Mouse (Mus musculus) olfactory bulb, adult 2 months (tissue): ENCODE results near the gene Pram1. TPM values are rescaled to one million over a fixed set of nuclear protein-coding genes. Genes with fewer than 3 reads are reported as not detected.

Experiments
- H3K27ac ChIP-seq: fragments of 200-500 bp; 2 replicates; pipeline ENCODE4 v1.5.1; 2012; ENCODE audit warnings: low read depth, low read length; ENCODE audit not compliant: insufficient read depth
- H3K4me1 ChIP-seq: fragments of 200-500 bp; 2 replicates; pipeline ENCODE4 v1.6.1; 2012; ENCODE audit warnings: low read length; ENCODE audit not compliant: control insufficient read depth, insufficient read depth
- H3K4me3 ChIP-seq: fragments of 200-500 bp; 2 replicates; pipeline ENCODE4 v1.5.1; 2012; ENCODE audit warnings: mild to moderate bottlenecking, low read depth, low read length, moderate library complexity; ENCODE audit not compliant: insufficient read depth
- CTCF ChIP-seq: fragments of 200-500 bp; IDR thresholded peaks from 2 replicates; pipeline ENCODE4 v1.5.1; 2012; ENCODE audit warnings: low read depth, mild to moderate bottlenecking, low read length, moderate library complexity; ENCODE audit not compliant: insufficient read depth
- POLR2A ChIP-seq: fragments of 200-500 bp; IDR thresholded peaks from 2 replicates; pipeline ENCODE4 v1.6.1; 2012; ENCODE audit warnings: mild to moderate bottlenecking, low read depth, low read length, moderate library complexity; ENCODE audit not compliant: insufficient read depth
- WGBS: fragments of 180-500 bp; shearing (Covaris S2); methylation state at CpG from one replicate; pipeline ENCODE4 v1.1.7; 2018; 5-methylcytosine and 5-hydroxymethylcytosine counted together
- polyA plus RNA-seq: library from polyadenylated mRNA; stranded (reverse); fragments of >200 nt; gene quantifications from 2 replicates; pipeline ENCODE4 v1.2.4, GENCODE M21; 2012; ENCODE audit warnings: low replicate concordance; ENCODE audit not compliant: missing spikeins, insufficient read depth, insufficient read length

Pram1 gene
- polyA plus RNA-seq, 1 experiment = not detected

DNA sequence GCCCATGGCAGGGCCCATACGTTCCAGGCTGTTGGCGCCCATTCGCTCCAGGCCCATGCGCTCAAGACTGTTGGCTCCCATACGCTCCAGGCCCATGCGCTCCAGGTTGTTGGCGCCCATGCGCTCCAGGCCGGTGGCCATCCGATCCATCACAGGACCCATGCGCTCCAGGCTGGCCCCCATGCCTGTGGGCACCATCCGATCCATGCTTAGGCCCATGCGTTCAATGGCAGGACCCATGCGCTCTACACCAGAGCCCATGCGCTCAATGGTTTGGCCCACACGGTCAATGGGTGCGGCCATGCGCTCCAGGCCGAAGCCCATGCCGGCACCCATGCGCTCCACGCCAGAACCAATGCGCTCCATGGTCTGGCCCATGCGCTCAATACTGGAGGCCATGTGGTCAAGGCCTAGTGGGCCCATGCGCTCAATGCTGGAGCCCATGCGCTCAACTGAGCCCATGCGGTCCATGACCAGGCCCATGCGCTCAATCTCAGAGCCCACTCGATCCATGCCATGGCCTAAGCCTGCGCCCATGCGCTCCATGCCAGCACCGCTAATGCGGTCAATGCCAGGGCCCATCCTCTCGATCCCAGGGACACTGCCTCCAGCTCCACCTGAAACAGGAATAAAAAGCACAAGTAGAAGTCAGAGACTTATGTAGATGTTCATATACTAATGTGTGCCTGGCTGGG lies 12.1 kb downstream of the Pram1 start:
- Histone ChIP-seq H3K4me1 (no peaks in the 10 kb centered on the region), H3K27ac (no peak overlapping the region), H3K4me3 (no peak overlapping the region)
- WGBS = 97% methylated on average over 34 of the region's 34 CpGs
- TF ChIP-seq POLR2A (no peak), CTCF (no peak)

GRCm38 (mm10) chr17:33666813-33667212 lies 29.0 kb downstream of the Pram1 start:
- TF ChIP-seq POLR2A = no peak
- TF ChIP-seq CTCF = no peak
- H3K4me3 ChIP-seq = no peak overlapping the region
- no peak overlapping the region for H3K27ac ChIP-seq
- no peaks in the 10 kb centered on the region for H3K4me1 ChIP-seq
- 81% methylated on average over 3 of the region's 3 CpGs for WGBS

DNA sequence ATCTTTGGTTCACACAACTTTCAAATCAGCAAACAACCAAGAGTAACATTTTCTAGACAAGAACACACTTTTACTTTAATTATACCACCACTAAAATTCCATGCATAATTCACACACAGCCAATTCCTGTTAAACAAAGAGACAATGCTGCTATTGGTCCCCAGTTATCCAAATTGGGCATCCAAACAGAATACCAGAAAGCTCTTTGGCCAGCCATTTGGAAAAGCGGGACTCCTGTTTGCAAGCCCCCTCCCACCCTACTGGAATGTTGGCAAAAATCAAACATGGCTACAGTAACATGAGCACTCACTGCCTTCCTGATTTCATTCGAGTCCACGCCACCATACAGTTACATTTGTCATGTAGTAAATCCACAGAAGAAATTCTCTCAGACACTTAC lies 31.8 kb downstream of the Pram1 start:
- TF ChIP-seq POLR2A (no peak), CTCF (no peak)
- H3K4me1 ChIP-seq = no peaks in the 10 kb centered on the region
- H3K4me3 ChIP-seq = no peak overlapping the region
- WGBS = 42% methylated on average over 3 of the region's 3 CpGs
- no peak overlapping the region for H3K27ac ChIP-seq

GRCm38 (mm10) chr17:33673837-33674236 lies 36.0 kb downstream of the Pram1 start:
- H3K4me3 ChIP-seq = no peak overlapping the region
- 53% methylated on average over 1 of the region's 1 CpGs for WGBS
- H3K27ac ChIP-seq = no peak overlapping the region
- TF ChIP-seq CTCF (no peak), POLR2A (no peak)
- no peaks in the 10 kb centered on the region for H3K4me1 ChIP-seq

DNA sequence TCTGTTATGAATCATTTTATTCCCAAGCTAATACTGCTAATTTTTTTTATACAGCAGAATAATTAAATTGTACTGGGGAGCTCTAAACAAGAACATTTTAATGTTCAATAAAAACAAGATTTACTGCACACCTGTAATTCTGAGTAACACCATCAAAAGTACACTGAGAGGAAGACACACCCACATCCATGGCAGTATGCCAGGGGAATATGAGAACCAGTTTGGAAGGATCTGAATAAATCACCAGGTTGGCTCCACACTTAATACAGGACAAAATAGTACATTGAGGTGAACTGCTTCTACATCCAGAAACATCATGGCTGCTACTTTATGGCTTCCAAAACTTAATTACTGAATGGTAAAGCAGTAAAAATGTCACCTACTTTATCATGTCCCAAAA lies 37.6 kb downstream of the Pram1 start:
- Histone ChIP-seq H3K27ac (no peak overlapping the region), H3K4me3 (no peak overlapping the region), H3K4me1 (no peaks in the 10 kb centered on the region)
- TF ChIP-seq POLR2A = no peak

DNA sequence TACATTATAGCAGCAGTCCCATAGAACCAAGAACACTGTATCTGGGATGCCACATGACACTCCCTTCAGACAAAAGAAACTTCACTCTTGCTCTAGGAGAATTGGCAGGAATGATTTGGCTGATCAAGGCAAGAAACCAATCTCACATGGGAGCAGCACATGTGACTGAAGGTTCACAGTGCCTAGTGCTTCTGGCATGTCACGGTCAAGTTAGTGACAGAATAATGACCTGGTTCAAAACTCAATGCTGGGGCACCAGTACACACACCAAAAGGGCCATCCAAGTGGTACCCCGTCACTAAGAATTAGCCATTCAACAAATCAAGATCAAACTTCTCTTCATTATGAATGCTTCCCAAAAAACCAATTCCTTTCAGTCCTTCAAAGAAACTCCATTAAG lies 38.2 kb downstream of the Pram1 start:
- Histone ChIP-seq H3K27ac (no peak overlapping the region), H3K4me1 (no peaks in the 10 kb centered on the region), H3K4me3 (no peak overlapping the region)
- no peak for TF ChIP-seq CTCF
- TF ChIP-seq POLR2A = no peak
- 50% methylated on average over 2 of the region's 2 CpGs for WGBS

GRCm38 (mm10) chr17:33678771-33679170 lies 40.9 kb downstream of the Pram1 start:
- no peaks in the 10 kb centered on the region for H3K4me1 ChIP-seq
- no peak overlapping the region for H3K27ac ChIP-seq
- H3K4me3 ChIP-seq = no peak overlapping the region
- no peak for TF ChIP-seq POLR2A
- no peak for TF ChIP-seq CTCF

DNA sequence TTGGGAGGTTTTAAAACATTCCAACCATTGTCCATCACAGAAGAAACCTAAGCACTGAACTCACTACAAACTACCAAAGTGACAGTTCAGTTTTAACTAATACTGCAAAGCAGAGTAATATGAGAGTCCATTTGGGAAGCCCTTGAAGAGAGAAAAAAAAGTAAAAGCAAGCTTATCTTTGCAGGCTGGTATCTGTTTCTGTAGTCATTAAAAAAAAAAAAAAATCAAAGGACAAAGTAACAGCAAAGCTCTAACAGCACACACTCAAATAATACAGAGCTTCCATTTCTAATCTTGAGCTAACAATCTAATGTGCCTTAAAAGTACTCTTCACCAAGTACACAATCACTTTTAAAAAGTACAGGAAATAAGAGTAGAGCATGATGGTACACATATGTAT lies 43.9 kb downstream of the Pram1 start:
- TF ChIP-seq POLR2A = no peak
- no peak for TF ChIP-seq CTCF
- Histone ChIP-seq H3K4me1 (no peaks in the 10 kb centered on the region), H3K4me3 (no peak overlapping the region)

DNA sequence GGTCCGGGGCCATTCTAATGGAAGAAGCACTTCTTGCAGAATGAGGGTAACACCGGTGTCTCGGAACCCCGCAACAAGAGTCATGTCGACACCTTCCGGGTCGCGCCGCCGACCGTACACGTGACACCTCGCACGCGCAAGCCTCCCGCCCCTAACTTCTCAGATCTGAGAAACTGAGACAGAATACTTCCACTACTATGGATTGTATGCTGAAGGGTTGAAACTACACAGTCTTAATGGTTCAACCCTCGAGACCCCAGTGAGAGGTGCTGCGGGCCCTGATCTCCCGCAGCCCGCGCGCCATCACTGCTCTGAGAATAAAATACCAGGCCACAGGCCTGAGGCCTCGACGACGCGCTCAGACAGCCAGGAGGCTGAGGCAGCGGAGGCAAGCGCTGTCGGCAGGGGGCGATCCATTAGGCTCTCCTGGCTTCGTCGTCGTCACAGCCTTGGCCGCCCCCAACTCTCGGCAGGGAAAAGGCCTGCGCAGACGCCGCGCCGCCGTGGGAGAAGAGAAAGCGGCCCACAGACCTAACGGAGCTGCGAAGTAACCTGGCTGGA lies 46.9 kb downstream of the Pram1 start:
- WGBS = under 1% methylated on average over 44 of the region's 44 CpGs
- no peak; the same call in 1 of the 2 replicates for TF ChIP-seq CTCF
- no peaks in the 10 kb centered on the region for H3K4me1 ChIP-seq
- peak overlapping the region; percentile 67 for H3K4me3 ChIP-seq
- H3K27ac ChIP-seq = peak overlapping the region; percentile 91

More for the DNA sequence above, 43.9 kb downstream of the Pram1 start:
- H3K27ac ChIP-seq = no peak overlapping the region
